Mouse (Mus musculus) 3T3-L1 (cell line): ENCODE measurements at regions not wholly inside any gene's neighbourhood (a gene's known extent, or its start where the extent isn't known, plus 50 kb on each side); places are given as distances from the start of the nearest gene placed in this dataset.

ENCODE experiments used
- DNase-seq: peaks from one replicate; pipeline ENCODE4 v3.0.0-alpha.2; 2015; ENCODE audit warnings: low read depth, low spot score

DNA sequence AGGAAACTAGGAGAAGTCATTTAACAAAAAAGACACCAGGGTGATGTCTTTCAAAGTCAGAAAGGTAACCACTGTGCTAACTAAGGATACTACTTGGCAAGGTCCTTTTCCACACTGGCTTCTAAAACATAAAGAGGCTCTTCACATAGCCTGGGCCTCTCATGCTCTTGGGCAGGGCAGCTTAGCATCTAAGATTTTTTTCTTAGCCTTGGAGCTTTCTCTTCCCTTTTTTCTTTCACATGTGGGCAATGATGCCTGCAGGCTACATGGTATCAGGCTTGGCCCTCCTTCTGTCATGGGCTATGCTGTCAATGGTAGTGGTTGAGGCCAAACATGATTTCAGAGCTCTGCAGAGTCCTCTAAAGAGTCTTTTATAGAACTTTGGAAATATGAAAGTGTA lies 60.6 kb downstream of the Serpinb6d start:
- DNase-seq: no peak

DNA sequence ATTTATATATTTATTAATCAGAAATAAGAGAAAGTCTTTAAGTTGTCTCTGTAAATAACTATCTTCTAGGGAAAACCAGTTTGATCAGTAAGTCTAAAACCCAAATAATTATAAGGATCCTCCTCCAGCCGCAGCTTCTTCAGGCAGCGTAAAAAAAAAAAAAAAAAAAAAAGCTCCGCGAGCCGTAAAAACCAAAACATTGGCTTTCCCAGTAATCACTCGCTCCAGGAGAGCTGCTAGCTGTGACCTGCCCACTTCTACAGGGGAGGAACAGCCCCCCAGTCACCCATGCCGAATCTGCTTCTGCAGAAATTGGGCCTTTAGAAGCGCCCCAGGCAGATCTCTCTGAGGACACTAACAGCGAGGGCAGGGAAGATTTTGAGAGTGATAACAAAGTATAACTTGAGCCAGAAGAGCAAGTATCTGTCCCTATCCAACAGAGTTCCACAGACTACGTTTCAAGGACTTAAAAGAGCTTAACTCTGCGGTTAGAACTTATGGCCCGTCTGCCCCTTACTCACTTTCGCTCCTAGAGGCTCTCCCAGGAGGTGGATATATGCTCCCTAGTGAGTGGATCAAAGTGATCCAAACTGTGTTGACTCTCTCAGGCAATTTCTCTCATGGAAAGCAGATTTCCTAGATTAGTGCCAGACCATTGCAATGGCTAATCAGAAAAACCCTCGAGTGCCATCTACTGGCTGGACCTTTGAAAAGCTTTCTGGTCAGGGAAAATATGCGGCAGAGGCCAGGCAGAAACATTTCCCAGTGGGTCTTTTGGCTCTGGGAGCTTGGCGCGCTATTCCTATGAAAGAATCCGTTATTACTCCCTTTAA lies 80.7 kb downstream of the Serpinb6e start:
- peak; percentile 88 for DNase-seq

DNA sequence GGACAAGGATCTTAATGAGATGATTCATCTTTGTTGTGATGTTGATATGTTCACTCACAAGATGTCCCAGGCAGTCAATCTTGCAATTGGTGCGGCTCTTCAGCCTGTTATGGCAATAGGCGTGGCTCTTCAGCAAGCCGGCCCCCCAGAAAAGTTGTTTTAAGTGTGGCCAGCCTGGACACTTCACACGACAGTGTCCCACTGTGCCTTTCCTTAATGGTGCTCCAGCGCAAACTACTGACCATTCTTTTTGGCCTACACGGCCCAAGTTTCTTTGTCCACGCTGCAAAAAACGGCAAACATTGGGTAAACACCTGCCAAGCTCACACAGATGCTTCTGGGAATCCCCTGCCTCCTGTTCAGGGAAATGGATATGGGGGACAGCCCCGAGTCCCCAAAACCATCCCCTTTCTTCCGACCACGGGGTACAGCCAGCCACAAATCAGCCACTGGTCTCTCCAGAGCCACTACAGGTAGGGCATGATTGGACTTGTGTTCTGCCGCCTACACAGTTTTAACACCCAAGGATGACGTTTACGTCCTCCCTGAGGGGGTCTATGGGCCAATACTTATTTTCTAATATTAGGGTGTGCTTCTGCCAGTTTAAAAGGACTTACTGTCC lies 79.8 kb downstream of the Serpinb6e start:
- DNase-seq: no peak
